Mouse (Mus musculus): ENCODE measurements at regions not wholly inside any gene's neighbourhood (a gene's known extent, or its start where the extent isn't known, plus 50 kb on each side); places are given as distances from the start of the nearest gene placed in this dataset.

GRCm38 (mm10) chr11:22692281-22692857, 168.4 kb downstream of the B3gnt2 start:
- no peak for DNase-seq (ENCODE audit: low spot score in 2 of 2)

GRCm38 (mm10) chr11:22692941-22693341, 167.8 kb downstream of the B3gnt2 start:
- DNase-seq (ENCODE audit: low spot score in 2 of 2) = no peak

DNA sequence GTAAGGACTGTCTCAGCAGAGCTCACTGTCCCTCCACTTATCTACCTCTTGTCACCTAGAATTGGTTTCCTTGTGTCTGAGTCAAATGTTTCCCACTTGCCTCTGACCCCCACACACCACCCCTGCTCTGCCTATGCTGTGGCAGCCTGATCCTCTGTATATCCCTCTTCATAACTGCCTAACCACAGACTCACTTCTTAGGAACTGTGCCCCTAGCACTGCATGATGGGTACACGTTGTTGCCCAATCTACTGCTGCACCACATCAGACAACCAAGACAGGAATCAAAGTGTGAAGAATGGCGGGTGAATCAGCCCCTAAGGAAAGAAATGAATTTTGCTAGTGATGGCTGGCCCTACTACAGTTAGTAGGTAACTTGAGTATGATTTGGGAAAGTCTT, 167.4 kb downstream of the B3gnt2 start:
- DNase-seq (ENCODE audit: low spot score in 2 of 2) = no peak

GRCm38 (mm10) chr11:22693984-22694383, 166.8 kb downstream of the B3gnt2 start:
- DNase-seq (ENCODE audit: low spot score in 2 of 2) = no peak

DNA sequence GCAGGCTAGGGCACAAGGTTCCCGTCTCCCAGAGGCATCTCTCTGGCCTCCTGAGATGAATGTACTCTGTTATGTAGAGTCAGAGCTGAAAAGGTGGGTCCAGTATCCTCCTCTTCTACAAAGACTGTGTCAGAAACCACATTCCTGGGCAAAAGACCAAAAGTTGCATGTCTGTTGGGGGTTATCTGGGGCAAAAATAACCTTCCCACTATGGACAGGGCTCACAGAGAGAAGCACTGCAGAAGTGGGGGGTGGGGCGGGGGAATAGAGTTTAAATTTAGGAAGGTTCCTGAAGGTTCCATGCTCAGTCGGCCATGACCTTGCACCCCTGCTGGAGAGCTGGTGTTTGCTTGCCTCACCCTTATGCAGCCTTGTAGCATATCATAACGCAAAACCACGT, 165.9 kb downstream of the B3gnt2 start:
- DNase-seq (ENCODE audit: low spot score in 2 of 2) = no peak

DNA sequence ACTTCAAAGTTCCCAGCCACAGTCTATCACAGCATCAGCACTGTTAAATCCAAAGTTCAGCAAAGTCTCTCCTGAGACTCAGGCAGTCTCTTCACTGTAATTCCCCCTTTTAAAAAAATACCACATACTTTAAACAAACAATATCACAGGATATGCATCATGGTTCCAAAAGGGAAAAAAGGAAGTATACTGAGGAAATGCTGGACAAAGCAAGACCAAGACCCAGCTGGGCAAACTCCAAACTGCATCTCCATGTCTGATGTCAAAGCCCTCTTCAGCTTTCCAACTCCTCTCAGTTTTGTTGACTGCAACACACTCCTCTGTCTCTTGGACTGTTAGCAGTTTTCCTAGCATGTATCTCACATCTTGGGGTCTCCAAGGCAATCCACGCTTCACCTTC, 165.5 kb downstream of the B3gnt2 start:
- DNase-seq (ENCODE audit: low spot score in 2 of 2) = no peak

GRCm38 (mm10) chr11:22698057-22698941, 162.5 kb downstream of the B3gnt2 start:
- peak in 1 of 2 experiments; percentile 22 for DNase-seq (ENCODE audit: low spot score in 2 of 2)

DNA sequence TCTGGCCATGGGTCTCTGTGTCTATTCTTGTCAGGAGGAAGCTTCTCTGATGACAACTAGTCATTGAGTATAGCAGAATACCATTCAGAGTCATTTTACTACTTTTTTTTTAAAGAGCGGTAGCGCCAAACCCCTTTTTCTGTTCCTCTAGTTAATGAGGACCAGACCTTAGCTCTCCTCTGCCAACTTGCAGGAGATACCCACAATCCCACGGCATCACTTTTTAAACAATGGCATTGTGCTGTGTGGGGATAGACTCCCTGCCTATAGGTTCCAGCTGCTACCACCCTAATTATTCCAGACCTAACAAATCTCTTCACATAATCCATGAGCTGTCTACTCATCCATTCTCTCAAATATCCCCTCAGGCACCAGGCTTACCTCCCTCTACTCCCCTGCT, 154.7 kb downstream of the B3gnt2 start:
- DNase-seq (ENCODE audit: low spot score in 2 of 2) = no peak

Measured in left cerebral cortex, adult 9 months (tissue).